Mouse (Mus musculus) retina, adult 2 months (tissue): ENCODE data around the gene Gm43518.

Experiments
- DNase-seq: peaks from one replicate; pipeline ENCODE4 v3.0.0-alpha.2; 2012; ENCODE audit warnings: low read depth, low spot score

The Gm43518 gene

GRCm38 (mm10) chr5:123927118-123927517 lies at the start of gene Gm43518:
TSS of gene Gm43518 (plus strand) at chr5:123927418.
- no peak for DNase-seq

GRCm38 (mm10) chr5:123878056-123878455 lies 49.2 kb upstream of the Gm43518 start:
- DNase-seq = no peak

- DNase-seq = no peak
Observed at GRCm38 (mm10) chr5:123879928-123880327, 47.3 kb upstream of the Gm43518 start, which contains the start of gene Hcar1. TSS of gene Hcar1 (minus strand) at chr5:123880020.

- no peak for DNase-seq
Observed at GRCm38 (mm10) chr5:123880778-123881177, 46.4 kb upstream of the Gm43518 start.

- no peak for DNase-seq
Observed at GRCm38 (mm10) chr5:123883891-123884290, 43.3 kb upstream of the Gm43518 start.

- no peak for DNase-seq
Observed at GRCm38 (mm10) chr5:123884332-123884731, 42.9 kb upstream of the Gm43518 start.

- no peak for DNase-seq
Observed at GRCm38 (mm10) chr5:123886365-123886764, 40.9 kb upstream of the Gm43518 start.

- no peak for DNase-seq
Observed at GRCm38 (mm10) chr5:123890312-123890711, 36.9 kb upstream of the Gm43518 start.

GRCm38 (mm10) chr5:123890987-123891386 lies 36.2 kb upstream of the Gm43518 start:
- no peak for DNase-seq

GRCm38 (mm10) chr5:123891669-123892068 lies 35.5 kb upstream of the Gm43518 start:
- DNase-seq = no peak

- no peak for DNase-seq
Observed at GRCm38 (mm10) chr5:123893520-123893919, 33.7 kb upstream of the Gm43518 start.

- DNase-seq = no peak
Observed at GRCm38 (mm10) chr5:123896395-123896794, 30.8 kb upstream of the Gm43518 start.

- no peak for DNase-seq
Observed at GRCm38 (mm10) chr5:123897352-123897751, 29.9 kb upstream of the Gm43518 start.

GRCm38 (mm10) chr5:123904059-123904672 lies 23.1 kb upstream of the Gm43518 start:
- no peak for DNase-seq

GRCm38 (mm10) chr5:123906146-123906975 lies 20.9 kb upstream of the Gm43518 start:
- no peak for DNase-seq

GRCm38 (mm10) chr5:123906976-123907630 lies 20.1 kb upstream of the Gm43518 start, which contains the start of gene Denr:
TSS of gene Denr (plus strand) at chr5:123907175.
- peak; percentile 96 for DNase-seq

- DNase-seq = no peak
Observed at GRCm38 (mm10) chr5:123907631-123907977, 19.6 kb upstream of the Gm43518 start.

GRCm38 (mm10) chr5:123914852-123915251 lies 12.4 kb upstream of the Gm43518 start:
- no peak for DNase-seq

- DNase-seq = no peak
Observed at GRCm38 (mm10) chr5:123922112-123922511, 5.1 kb upstream of the Gm43518 start.

GRCm38 (mm10) chr5:123930508-123930989 lies 3.3 kb downstream of the Gm43518 start, which contains the start of gene Ccdc62:
TSS of gene Ccdc62 (plus strand) at chr5:123930679.
- peak; percentile 94 for DNase-seq

- no peak for DNase-seq
Observed at GRCm38 (mm10) chr5:123931131-123931530, 3.9 kb downstream of the Gm43518 start.

- no peak for DNase-seq
Observed at GRCm38 (mm10) chr5:123932927-123933326, 5.7 kb downstream of the Gm43518 start.
